Mouse (Mus musculus) heart, postnatal 0 days (tissue): ENCODE data around the gene Pcid2.

Source experiments
- CTCF ChIP-seq: IDR thresholded peaks from 2 replicates; pipeline ENCODE4 v1.5.1; 2016; ENCODE audit warnings: antibody characterized with exemption, control low read depth, low read depth
- EP300 ChIP-seq: IDR thresholded peaks from 2 replicates; pipeline ENCODE4 v1.6.1; 2016; ENCODE audit warnings: antibody characterized with exemption, low read depth

DNA sequence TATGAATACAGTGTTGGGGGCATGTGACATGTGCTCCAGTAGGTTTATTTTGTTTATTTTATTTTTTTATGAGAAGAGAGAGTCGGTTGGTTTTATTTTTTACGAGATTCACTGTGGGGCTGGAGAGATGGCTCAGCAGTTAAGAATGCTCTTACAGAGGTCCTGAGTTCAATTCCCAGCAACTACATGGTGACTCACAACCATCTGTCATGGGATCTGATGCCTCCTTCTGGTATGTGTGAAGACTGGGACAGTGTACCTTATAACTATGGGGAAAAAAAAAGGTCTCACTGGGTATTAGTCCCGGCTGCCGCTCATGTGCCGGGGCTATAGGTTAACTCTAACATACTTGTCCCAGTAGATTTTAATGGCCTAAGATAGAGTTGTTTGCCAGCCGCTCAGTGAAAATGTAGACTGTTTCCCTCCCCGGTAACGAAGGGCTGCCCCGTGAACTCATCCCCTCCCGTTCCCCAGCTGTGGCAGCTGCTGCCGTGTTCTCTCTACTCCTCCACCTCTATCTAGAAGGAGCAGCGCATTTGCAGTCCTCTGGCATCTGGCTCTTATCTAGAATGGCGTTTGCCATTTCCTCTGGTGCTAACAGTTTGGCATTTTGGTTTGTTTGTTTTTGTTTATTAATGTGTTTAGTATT, 2.9 kb upstream of the Pcid2 start:
- TF ChIP-seq CTCF (no peak), EP300 (no peak)
